Mouse (Mus musculus) bone marrow, adult 2 months (tissue): ENCODE measurements around the gene Blmh. TPM values are rescaled to one million over a fixed set of nuclear protein-coding genes. Genes with fewer than 3 reads are reported as not detected.

Experiments used
- H3K27ac ChIP-seq: fragments of 200-500 bp; 2 replicates; pipeline ENCODE4 v1.5.1; 2012; ENCODE audit warnings: low read depth, mild to moderate bottlenecking, control low read depth, inconsistent platforms, low read length; ENCODE audit not compliant: control insufficient read depth, poor library complexity, insufficient read depth
- H3K4me1 ChIP-seq: fragments of 200-500 bp; 2 replicates; pipeline ENCODE4 v1.6.1; 2011; ENCODE audit warnings: low read length; ENCODE audit not compliant: control insufficient read depth, insufficient read depth
- H3K4me3 ChIP-seq: fragments of 200-500 bp; replicated peaks from 2 replicates; pipeline ENCODE3; 2011; ENCODE audit warnings: mild to moderate bottlenecking, low read depth, low read length, control low read depth; ENCODE audit not compliant: control insufficient read depth
- CTCF ChIP-seq: fragments of 200-500 bp; IDR thresholded peaks from 2 replicates; pipeline ENCODE4 v1.5.1; 2011; ENCODE audit warnings: low read length, control low read depth; ENCODE audit not compliant: control insufficient read depth, insufficient read depth
- POLR2A ChIP-seq: fragments of 200-500 bp; IDR thresholded peaks from 2 replicates; pipeline ENCODE4 v1.6.1; 2011; ENCODE audit warnings: low read depth, mild to moderate bottlenecking, control low read depth, low read length, borderline replicate concordance; ENCODE audit not compliant: control insufficient read depth
- WGBS: fragments of 180-500 bp; shearing (Covaris S2); methylation state at CpG from one replicate; pipeline ENCODE4 v1.1.7; 2018; 5-methylcytosine and 5-hydroxymethylcytosine counted together
- polyA plus RNA-seq: library from polyadenylated mRNA; stranded (reverse); fragments of >200 nt; gene quantifications from 2 replicates; pipeline ENCODE4 v1.2.4, GENCODE M21; 2011; ENCODE audit warnings: low replicate concordance; ENCODE audit not compliant: missing spikeins, insufficient read depth, insufficient read length

Gene Blmh
- 31.2 and 38.4 TPM in 2 replicates for polyA plus RNA-seq

GRCm38 (mm10) chr11:76924759-76925236 is at the start of gene Blmh:
TSS of gene Blmh (plus strand) at chr11:76924809.
- 42% methylated on average over 6 of the region's 6 CpGs for WGBS
- Histone ChIP-seq H3K4me3 (no peak within 1 kb of the TSS), H3K27ac (no peak within 1 kb of the TSS), H3K4me1 (no peaks in the 10 kb centered on the region)
- TF ChIP-seq CTCF (no peak), POLR2A (no peak)

DNA sequence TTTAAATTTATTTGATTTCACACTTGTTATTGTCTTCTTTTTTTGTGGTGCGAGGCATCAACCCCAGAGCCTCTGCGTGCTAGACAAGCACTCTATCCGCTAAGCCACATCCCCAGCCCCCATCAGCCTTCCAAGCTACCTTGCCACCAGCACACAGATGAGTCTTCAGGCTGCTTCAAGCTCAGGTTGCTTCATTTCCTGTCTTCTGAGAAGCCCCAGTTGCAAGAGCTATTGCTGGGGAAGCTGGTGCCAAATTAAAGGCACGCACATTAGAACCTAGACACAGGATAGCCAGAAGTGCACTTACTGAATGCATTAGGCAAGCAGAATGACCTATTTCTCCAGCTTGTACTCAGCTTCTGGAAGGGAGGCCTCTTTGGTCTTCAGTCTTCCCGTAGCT is 44.8 kb upstream of the Blmh start:
- Histone ChIP-seq H3K27ac (peak overlapping the region; percentile 88), H3K4me3 (no peak overlapping the region), H3K4me1 (peaks cover 1% of the 10 kb centered on the region; the same call in 1 of the 2 replicates)
- TF ChIP-seq CTCF (no peak), POLR2A (no peak)
- 36% methylated on average over 5 of the region's 5 CpGs for WGBS

DNA sequence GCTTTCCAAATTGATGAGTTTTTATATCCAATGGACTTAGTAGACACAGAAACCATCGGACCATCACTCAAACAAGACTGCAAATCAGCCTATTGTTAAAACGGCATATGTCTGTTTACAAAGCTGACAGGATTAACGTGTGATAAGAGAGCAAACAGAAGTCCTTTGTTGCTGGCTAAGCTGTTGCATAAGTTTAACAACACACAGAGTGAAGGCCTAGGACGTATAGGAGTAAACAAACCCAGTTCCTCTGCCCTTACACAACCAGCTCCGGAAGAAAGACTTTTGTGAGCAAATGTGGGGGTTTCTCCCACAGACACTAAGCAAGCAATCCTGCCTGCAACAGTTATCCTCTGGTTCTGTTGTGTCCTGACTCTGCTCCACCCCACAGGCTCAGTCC is 40.2 kb upstream of the Blmh start:
- peak overlapping the region; percentile 79 for H3K27ac ChIP-seq
- TF ChIP-seq POLR2A (no peak), CTCF (no peak)

DNA sequence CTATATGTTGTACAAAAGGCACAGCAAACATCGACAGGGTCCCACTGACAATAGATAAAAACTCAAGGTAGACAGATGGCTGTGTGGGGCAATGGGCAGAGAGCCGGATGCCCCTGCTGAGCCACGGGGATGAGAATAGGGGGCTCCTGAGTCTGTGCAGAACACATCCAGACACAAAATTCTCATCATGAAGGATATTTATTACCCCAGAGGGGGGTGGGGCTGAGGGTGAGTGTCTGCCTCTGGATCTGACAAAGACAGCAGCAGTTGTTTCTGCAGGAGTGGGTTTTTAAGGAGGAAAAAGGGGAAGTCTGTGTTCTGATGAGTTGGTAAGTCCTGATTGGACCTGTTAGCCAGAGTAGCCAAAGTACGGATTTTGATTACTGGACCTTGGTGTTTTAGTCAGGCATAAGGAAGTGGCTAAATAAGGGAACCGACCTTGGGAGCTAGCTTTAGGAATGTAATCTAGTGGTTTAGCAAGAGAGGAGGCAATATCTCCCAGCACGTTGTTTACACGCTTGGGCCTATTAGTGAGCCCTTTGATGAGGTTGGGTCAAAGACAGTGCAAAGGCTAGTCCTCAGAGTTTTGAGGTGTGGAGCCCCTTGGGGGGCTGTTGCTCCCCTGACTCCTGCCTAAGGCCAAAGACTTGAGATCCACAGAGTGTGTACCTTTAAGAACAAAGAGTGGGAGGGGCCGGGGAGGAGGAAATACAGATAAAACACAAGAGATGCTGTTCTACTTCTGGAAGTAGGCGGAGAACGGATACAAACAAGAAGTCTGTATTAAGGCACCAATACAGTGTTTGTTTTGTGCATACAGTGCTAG is 35.1 kb upstream of the Blmh start:
- 37% methylated on average over 10 of the region's 10 CpGs for WGBS

More for the DNA sequence above, 40.2 kb upstream of the Blmh start:
- peaks cover 1% of the 10 kb centered on the region; the same call in 1 of the 2 replicates for H3K4me1 ChIP-seq
- 42% methylated on average over 5 of the region's 5 CpGs for WGBS
- H3K4me3 ChIP-seq: no peak overlapping the region

DNA sequence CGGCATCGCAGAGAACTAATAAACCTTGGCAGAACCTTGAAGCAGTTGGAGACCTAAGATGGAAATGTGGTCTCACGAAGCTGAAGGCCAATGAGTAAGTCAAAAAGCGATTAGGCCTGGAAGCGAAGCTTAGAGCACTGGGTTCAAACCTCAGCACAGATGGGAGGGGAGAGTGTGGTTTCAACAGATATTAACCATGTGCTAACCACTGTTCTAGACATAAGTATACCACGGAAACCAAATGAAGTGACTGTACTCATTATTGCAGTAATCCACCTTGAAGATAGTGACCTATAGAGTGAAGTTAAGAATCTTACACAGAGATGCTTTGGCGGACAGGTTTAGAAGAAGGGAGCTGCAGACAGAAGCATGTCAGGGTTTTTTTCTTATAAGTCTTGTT is 33.4 kb upstream of the Blmh start:
- H3K4me1 ChIP-seq: peaks cover 1% of the 10 kb centered on the region; the same call in 1 of the 2 replicates
- H3K27ac ChIP-seq: no peak overlapping the region
- no peak overlapping the region for H3K4me3 ChIP-seq
- TF ChIP-seq POLR2A (no peak), CTCF (no peak)
- 64% methylated on average over 7 of the region's 7 CpGs for WGBS

More for the DNA sequence above, 35.1 kb upstream of the Blmh start:
- Histone ChIP-seq H3K4me3 (no peak overlapping the region), H3K4me1 (peaks cover 1% of the 10 kb centered on the region; the same call in 1 of the 2 replicates), H3K27ac (peak overlapping the region; percentile 44)
- TF ChIP-seq POLR2A (no peak), CTCF (no peak)

DNA sequence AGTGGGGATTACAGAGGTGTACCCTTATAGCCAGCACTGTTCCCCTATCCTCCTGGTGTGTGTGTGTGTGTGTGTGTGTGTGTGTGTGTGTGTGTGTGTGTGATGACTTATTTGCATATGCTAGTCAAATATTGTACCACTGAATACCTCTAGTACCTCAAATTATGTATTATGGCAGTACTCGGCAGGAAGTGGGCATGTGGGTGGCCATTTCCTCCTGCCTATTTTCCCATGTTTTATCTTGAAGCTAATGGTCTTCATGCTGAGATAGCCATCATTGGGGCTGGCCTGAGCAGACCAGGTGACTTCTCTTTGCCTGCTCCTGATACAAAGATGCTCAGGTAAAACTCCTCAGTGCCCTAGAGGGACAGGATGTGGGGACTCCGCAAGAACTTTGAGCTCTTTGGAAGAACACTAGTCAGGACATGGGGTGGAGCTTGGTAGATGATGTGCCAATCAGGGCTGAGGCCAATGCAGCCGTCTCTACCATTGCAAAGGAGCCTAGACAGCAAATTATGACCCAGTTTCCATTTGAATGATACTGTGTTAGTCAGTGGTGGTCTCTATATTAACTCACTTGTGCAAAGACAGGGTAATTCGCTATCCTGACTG is 32.8 kb upstream of the Blmh start:
- 53% methylated on average over 4 of the region's 4 CpGs for WGBS
- Histone ChIP-seq H3K27ac (no peak overlapping the region), H3K4me1 (peaks cover 1% of the 10 kb centered on the region; the same call in 1 of the 2 replicates), H3K4me3 (no peak overlapping the region)
- no peak for TF ChIP-seq CTCF
- TF ChIP-seq POLR2A: no peak

DNA sequence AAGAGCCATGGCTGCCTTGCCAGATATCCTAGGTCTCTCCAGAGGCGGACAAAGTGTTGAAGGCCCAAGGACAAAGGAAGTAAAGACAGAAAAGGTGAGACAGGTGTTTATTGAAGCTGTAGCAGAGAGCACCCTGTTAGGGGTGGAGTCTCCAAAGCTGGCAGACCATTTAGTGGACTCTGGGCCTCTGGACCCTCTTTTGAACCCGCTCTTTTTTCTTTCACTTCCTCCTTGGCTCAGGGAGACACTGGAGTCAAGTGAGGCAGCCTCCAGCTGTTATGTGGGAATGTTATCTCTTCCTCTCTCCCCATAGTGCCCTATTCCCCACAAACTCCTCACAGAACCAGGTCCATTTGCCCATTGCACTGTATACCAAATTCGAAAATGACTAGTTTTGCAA is 31.6 kb upstream of the Blmh start:
- TF ChIP-seq CTCF (no peak), POLR2A (no peak)
- Histone ChIP-seq H3K27ac (no peak overlapping the region), H3K4me1 (peaks cover 1% of the 10 kb centered on the region; the same call in 1 of the 2 replicates), H3K4me3 (no peak overlapping the region)
- WGBS: 64% methylated on average over 3 of the region's 3 CpGs

DNA sequence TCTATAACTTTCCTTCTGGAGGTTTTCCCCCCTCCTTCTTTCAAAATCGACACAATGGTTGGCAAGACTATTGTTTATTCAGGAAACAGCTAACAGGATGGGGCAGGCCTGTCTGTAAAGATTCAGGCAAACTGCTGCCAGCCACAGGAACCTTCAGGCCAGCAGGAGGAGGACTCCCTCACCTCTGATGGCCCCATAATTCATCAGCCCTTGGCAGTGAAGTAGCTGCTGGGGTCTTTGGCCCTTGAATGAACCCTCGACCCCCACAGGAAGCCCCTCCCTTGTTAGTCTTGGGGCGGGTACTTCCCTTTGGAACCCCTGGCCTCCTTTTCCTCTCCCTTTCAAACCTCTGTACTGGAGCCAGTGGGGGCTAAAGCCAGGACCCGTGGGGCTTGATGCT is 31.0 kb upstream of the Blmh start:
- no peak for TF ChIP-seq POLR2A
- no peak for TF ChIP-seq CTCF
- WGBS: 3% methylated on average over 4 of the region's 4 CpGs
- H3K27ac ChIP-seq: no peak overlapping the region
- H3K4me1 ChIP-seq: peaks cover 1% of the 10 kb centered on the region; the same call in 1 of the 2 replicates
- H3K4me3 ChIP-seq: no peak overlapping the region
